Mouse (Mus musculus) spleen, adult 2 months (tissue): ENCODE results near the gene Gm20518.

Experiments used
- CTCF ChIP-seq: fragments of 200-500 bp; IDR thresholded peaks from 2 replicates; pipeline ENCODE4 v1.5.1; 2011; ENCODE audit warnings: mild to moderate bottlenecking, inconsistent platforms; ENCODE audit not compliant: insufficient read depth, insufficient read length, insufficient replicate concordance; ENCODE audit errors: extremely low read depth
- POLR2A ChIP-seq: fragments of 200-500 bp; IDR thresholded peaks from 2 replicates; pipeline ENCODE4 v1.6.1; 2011; ENCODE audit warnings: low read depth, low read length, inconsistent platforms

DNA sequence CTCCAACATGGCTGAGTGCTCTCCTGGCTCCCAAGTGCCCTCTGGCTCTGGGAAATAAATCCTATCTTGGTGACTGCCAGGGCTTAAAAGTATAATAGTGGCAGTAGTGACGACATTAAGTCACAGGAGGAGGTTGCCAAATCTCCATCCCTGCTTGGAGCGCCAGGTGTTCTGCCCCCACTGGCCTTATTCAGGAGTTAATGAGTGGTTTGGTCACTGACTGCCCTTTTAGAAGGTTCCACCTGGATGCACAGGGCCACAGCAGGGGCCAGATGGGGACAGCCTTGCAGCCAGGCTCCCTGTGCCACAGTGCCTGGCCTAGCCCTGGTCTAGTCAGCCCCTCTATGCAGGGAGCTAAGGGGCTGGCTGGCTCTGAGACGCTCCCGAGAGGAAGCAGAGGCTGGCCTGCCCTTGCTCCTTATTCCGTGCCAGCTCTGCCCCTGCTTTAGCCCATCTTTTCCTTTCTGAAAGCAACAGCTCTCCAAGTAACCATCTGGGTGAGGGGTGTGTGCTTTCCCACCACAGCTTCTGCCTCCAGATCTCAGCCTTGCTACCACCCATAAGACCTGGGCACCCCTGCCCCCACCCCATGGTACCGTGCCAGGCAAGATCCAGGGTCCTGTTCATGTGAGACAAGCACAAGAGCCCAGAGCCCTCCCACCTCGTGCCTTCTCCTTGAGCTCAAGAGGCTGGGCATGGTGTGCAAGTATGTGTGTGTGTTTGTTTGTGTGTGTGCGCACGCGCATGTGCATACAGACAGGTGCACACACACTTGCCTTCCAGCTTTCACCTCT, 60.9 kb downstream of the Gm20518 start:
- TF ChIP-seq CTCF (no peak), POLR2A (no peak)
